Mouse (Mus musculus) embryonic fibroblast, embryonic 13.5 days (primary cell): ENCODE data around the gene Mien1.

Experiments used
- CTCF ChIP-seq: IDR thresholded peaks from 2 replicates; pipeline ENCODE4 v1.5.1; 2011; ENCODE audit warnings: mild to moderate bottlenecking, control low read depth, low read length, moderate library complexity, borderline replicate concordance; ENCODE audit not compliant: insufficient read depth
- POLR2A ChIP-seq: IDR thresholded peaks from 2 replicates; pipeline ENCODE4 v1.6.1; 2011; ENCODE audit warnings: low read depth, mild to moderate bottlenecking, control low read depth, low read length, moderate library complexity

- TF ChIP-seq POLR2A (no peak), CTCF (peak; percentile 81; the same call in 1 of the 2 replicates)
These were observed 18.8 kb upstream of the Mien1 start for GRCm38 (mm10) chr11:98457367-98458120.
